Mouse (Mus musculus) erythroblast, embryonic 14.5 days (primary cell): ENCODE measurements around the gene Olfr152. TPM values are rescaled to one million over a fixed set of nuclear protein-coding genes. Genes with fewer than 3 reads are reported as not detected.

ENCODE experiments used
- H3K27me3 ChIP-seq: 2 replicates; pipeline ENCODE4 v1.6.1; 2012; ENCODE audit warnings: inconsistent platforms; ENCODE audit not compliant: control insufficient read depth
- H3K36me3 ChIP-seq: 2 replicates; pipeline ENCODE4 v1.6.1; 2012; ENCODE audit warnings: mild to moderate bottlenecking, inconsistent platforms; ENCODE audit not compliant: control insufficient read depth
- H3K4me1 ChIP-seq: 2 replicates; pipeline ENCODE4 v1.6.1; 2012; ENCODE audit warnings: inconsistent platforms; ENCODE audit not compliant: control insufficient read depth
- H3K4me3 ChIP-seq: replicated peaks from 2 replicates; pipeline ENCODE3; 2012; ENCODE audit warnings: moderate library complexity, mild to moderate bottlenecking, inconsistent platforms
- H3K9me3 ChIP-seq: 2 replicates; pipeline ENCODE4 v1.6.1; 2012; ENCODE audit warnings: low read length, inconsistent platforms, mixed read lengths; ENCODE audit not compliant: control insufficient read depth
- GATA1 ChIP-seq: IDR thresholded peaks from 2 replicates; pipeline ENCODE4 v1.6.1; 2012; ENCODE audit warnings: low read length, inconsistent platforms, mixed read lengths
- TAL1 ChIP-seq: IDR thresholded peaks from 3 replicates; pipeline ENCODE4 v1.6.1; 2012; ENCODE audit warnings: low read length, inconsistent platforms, mixed read lengths
- polyA plus RNA-seq: library from polyadenylated mRNA; stranded (reverse); fragments of >175 nt; gene quantifications from 2 replicates; pipeline ENCODE4 v1.2.3, GENCODE M21; 2012

Gene Olfr152
- polyA plus RNA-seq = not detected in 2 replicates

GRCm38 (mm10) chr2:87779183-87779582, at the start of gene Olfr152:
Gene Olfr152 (plus strand): TSS chr2:87779483.
- TF ChIP-seq GATA1 = no peak
- TF ChIP-seq TAL1 = no peak
- H3K36me3 ChIP-seq = no peaks in the 10 kb centered on the region
- H3K4me1 ChIP-seq = no peaks in the 10 kb centered on the region
- peaks cover 3% of the 10 kb centered on the region for H3K9me3 ChIP-seq
- no peaks in the 10 kb centered on the region for H3K27me3 ChIP-seq
- no peak within 1 kb of the TSS for H3K4me3 ChIP-seq

- no peak for TF ChIP-seq GATA1
- no peak for TF ChIP-seq TAL1
- H3K36me3 ChIP-seq = no peaks in the 10 kb centered on the region
- no peaks in the 10 kb centered on the region for H3K27me3 ChIP-seq
- H3K9me3 ChIP-seq = no peaks in the 10 kb centered on the region
- no peaks in the 10 kb centered on the region for H3K4me1 ChIP-seq
- H3K4me3 ChIP-seq = no peak within 1 kb of the TSS
These were observed 39.4 kb upstream of the Olfr152 start, which contains the start of gene Olfr1138 for GRCm38 (mm10) chr2:87739878-87740277. Gene Olfr1138 (minus strand): TSS chr2:87739978.

- no peaks in the 10 kb centered on the region for H3K9me3 ChIP-seq
- no peaks in the 10 kb centered on the region for H3K36me3 ChIP-seq
- H3K27me3 ChIP-seq = no peaks in the 10 kb centered on the region
- H3K4me1 ChIP-seq = no peaks in the 10 kb centered on the region
- H3K4me3 ChIP-seq = no peak within 1 kb of the TSS
- TF ChIP-seq TAL1 (no peak), GATA1 (no peak)
These were observed 35.8 kb upstream of the Olfr152 start, which contains the start of gene Olfr1140 for GRCm38 (mm10) chr2:87743452-87743851. Gene Olfr1140 (plus strand): TSS chr2:87743752.

- TF ChIP-seq TAL1 (no peak), GATA1 (no peak)
- Histone ChIP-seq H3K4me1 (no peaks in the 10 kb centered on the region), H3K27me3 (no peaks in the 10 kb centered on the region), H3K4me3 (no peak within 1 kb of the TSS), H3K36me3 (no peaks in the 10 kb centered on the region), H3K9me3 (no peaks in the 10 kb centered on the region)
These were observed 25.4 kb upstream of the Olfr152 start, which contains the start of gene Olfr1141 for GRCm38 (mm10) chr2:87753891-87754290. Gene Olfr1141 (minus strand): TSS chr2:87753991.

GRCm38 (mm10) chr2:87776143-87776542, 3.1 kb upstream of the Olfr152 start:
- Histone ChIP-seq H3K9me3 (peaks cover 3% of the 10 kb centered on the region), H3K36me3 (no peaks in the 10 kb centered on the region)

GRCm38 (mm10) chr2:87800292-87800691, 21.0 kb downstream of the Olfr152 start, which contains the start of gene Olfr1143:
Gene Olfr1143 (plus strand): TSS chr2:87800592.
- 0 out of 2 replicates have a peak, but pooled peaks cover 4% of the 10 kb centered on the region for H3K9me3 ChIP-seq
- no peaks in the 10 kb centered on the region for H3K36me3 ChIP-seq
- no peak within 1 kb of the TSS for H3K4me3 ChIP-seq
- H3K4me1 ChIP-seq = no peaks in the 10 kb centered on the region
- no peaks in the 10 kb centered on the region for H3K27me3 ChIP-seq
- no peak for TF ChIP-seq TAL1
- TF ChIP-seq GATA1 = no peak

More at GRCm38 (mm10) chr2:87776143-87776542, 3.1 kb upstream of the Olfr152 start:
- Histone ChIP-seq H3K4me3 (no peak overlapping the region), H3K4me1 (no peaks in the 10 kb centered on the region), H3K27me3 (no peaks in the 10 kb centered on the region)
- no peak for TF ChIP-seq GATA1
- no peak for TF ChIP-seq TAL1

GRCm38 (mm10) chr2:87809522-87809921, 30.2 kb downstream of the Olfr152 start, which contains the start of gene Olfr1145:
Gene Olfr1145 (plus strand): TSS chr2:87809822.
- no peaks in the 10 kb centered on the region for H3K4me1 ChIP-seq
- H3K9me3 ChIP-seq = no peaks in the 10 kb centered on the region
- H3K4me3 ChIP-seq = no peak within 1 kb of the TSS
- H3K27me3 ChIP-seq = no peaks in the 10 kb centered on the region
- no peaks in the 10 kb centered on the region for H3K36me3 ChIP-seq
- TF ChIP-seq TAL1 (no peak), GATA1 (no peak)

- TF ChIP-seq TAL1 (no peak), GATA1 (no peak)
- no peak within 1 kb of the TSS for H3K4me3 ChIP-seq
These were observed 51.0 kb downstream of the Olfr152 start, which contains the start of gene Olfr1148 for GRCm38 (mm10) chr2:87830233-87830632. Gene Olfr1148 (plus strand): TSS chr2:87830533.

More at GRCm38 (mm10) chr2:87830233-87830632, 51.0 kb downstream of the Olfr152 start, which contains the start of gene Olfr1148:
- no peaks in the 10 kb centered on the region for H3K27me3 ChIP-seq
- no peaks in the 10 kb centered on the region for H3K36me3 ChIP-seq
- no peaks in the 10 kb centered on the region for H3K9me3 ChIP-seq
- H3K4me1 ChIP-seq = no peaks in the 10 kb centered on the region

Other genes with a start within 250 kb of the Olfr152 start
- not detected in 2 replicates for gene Olfr153, start 247.7 kb upstream of the Olfr152 start, polyA plus RNA-seq
- gene Olfr1128, start 233.9 kb upstream of the Olfr152 start, polyA plus RNA-seq = 0.09 TPM in 1 of 2 replicates, not detected in the other
- not detected in 2 replicates for gene Olfr1129, start 205.6 kb upstream of the Olfr152 start, polyA plus RNA-seq
- not detected in 2 replicates for gene Olfr1130, start 173.3 kb upstream of the Olfr152 start, polyA plus RNA-seq
- not detected in 2 replicates for gene Olfr1131, start 152.4 kb upstream of the Olfr152 start, polyA plus RNA-seq
- not detected in 2 replicates for gene Olfr1132, start 141.9 kb upstream of the Olfr152 start, polyA plus RNA-seq
- gene Olfr1133, start 132.1 kb upstream of the Olfr152 start, polyA plus RNA-seq = not detected in 2 replicates
- not detected in 2 replicates for gene Olfr1134, start 121.0 kb upstream of the Olfr152 start, polyA plus RNA-seq
- gene Olfr1135, start 105.8 kb upstream of the Olfr152 start, polyA plus RNA-seq = not detected in 2 replicates
- gene Olfr1136, start 85.5 kb upstream of the Olfr152 start, polyA plus RNA-seq = not detected in 2 replicates
- not detected in 2 replicates for gene Olfr1137, start 66.3 kb upstream of the Olfr152 start, polyA plus RNA-seq
- not detected in 2 replicates for gene Olfr1138, start 39.5 kb upstream of the Olfr152 start, polyA plus RNA-seq
- not detected in 2 replicates for gene Olfr1140, start 35.7 kb upstream of the Olfr152 start, polyA plus RNA-seq
- gene Olfr1141, start 25.5 kb upstream of the Olfr152 start, polyA plus RNA-seq = not detected in 2 replicates
- not detected in 2 replicates for gene Olfr1143, start 21.1 kb downstream of the Olfr152 start, polyA plus RNA-seq
- not detected in 2 replicates for gene Olfr1145, start 30.3 kb downstream of the Olfr152 start, polyA plus RNA-seq
- not detected in 2 replicates for gene Olfr1148, start 51.0 kb downstream of the Olfr152 start, polyA plus RNA-seq
- gene Olfr1150-ps1, start 64.5 kb downstream of the Olfr152 start, polyA plus RNA-seq = not detected in 2 replicates
- 0.02 TPM in 1 of 2 replicates, not detected in the other for gene Olfr1151, start 76.4 kb downstream of the Olfr152 start, polyA plus RNA-seq
- not detected in 2 replicates for gene Olfr1152, start 87.0 kb downstream of the Olfr152 start, polyA plus RNA-seq
- not detected in 2 replicates for gene Olfr1153, start 115.5 kb downstream of the Olfr152 start, polyA plus RNA-seq
- gene Olfr1154, start 125.7 kb downstream of the Olfr152 start, polyA plus RNA-seq = 0.06 TPM in 1 of 2 replicates, not detected in the other
- not detected in 2 replicates for gene Olfr1155, start 165.7 kb downstream of the Olfr152 start, polyA plus RNA-seq
- not detected in 2 replicates for gene Olfr1156, start 173.6 kb downstream of the Olfr152 start, polyA plus RNA-seq
- not detected in 2 replicates for gene Olfr1157, start 188.8 kb downstream of the Olfr152 start, polyA plus RNA-seq
- not detected in 2 replicates for gene Olfr74, start 195.2 kb downstream of the Olfr152 start, polyA plus RNA-seq
- gene Olfr1158, start 210.6 kb downstream of the Olfr152 start, polyA plus RNA-seq = not detected in 2 replicates
- gene Olfr1160, start 228.8 kb downstream of the Olfr152 start, polyA plus RNA-seq = not detected in 2 replicates
- gene Olfr1161, start 243.3 kb downstream of the Olfr152 start, polyA plus RNA-seq = not detected in 2 replicates